Mouse (Mus musculus): ENCODE measurements around the gene Slc13a2. TPM values are rescaled to one million over a fixed set of nuclear protein-coding genes. Genes with fewer than 3 reads are reported as not detected.
A peak's percentile ranks its signal among the peaks of the same experiment; 100 is the strongest.

Slc13a2 gene
- total RNA-seq, 1 experiment = 0.13 TPM

DNA sequence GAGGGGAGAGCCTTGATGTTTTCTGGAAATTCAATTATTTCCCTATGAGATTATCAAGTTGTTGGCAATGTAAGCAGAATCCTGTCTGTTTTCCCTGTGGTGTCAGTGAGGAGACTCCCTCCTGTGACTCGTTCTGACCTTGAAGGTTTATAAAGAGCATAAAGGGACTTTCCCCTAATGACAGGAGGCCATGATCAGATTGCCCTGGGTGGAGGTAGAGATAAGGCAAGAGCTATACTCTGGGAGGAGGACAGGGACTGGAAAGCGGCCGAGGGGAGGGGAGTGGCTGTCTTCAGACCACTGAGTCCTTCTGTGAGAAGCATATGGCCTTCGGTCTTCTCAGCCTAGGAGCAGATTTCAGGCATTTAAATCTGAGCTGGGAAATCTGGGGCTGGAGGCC is 12.0 kb upstream of the Slc13a2 start:
- peaks cover 4 to 16% of the 10 kb centered on the region in 2 experiments; a peak in 3 of 4 replicates for H3K4me1 ChIP-seq (ENCODE audit: control insufficient read depth in 2 of 2, insufficient read depth in 2 of 2, low read length in 2 of 2, poor library complexity in 1 of 2)
- no peak overlapping the region for H3K27ac ChIP-seq (ENCODE audit: insufficient read depth, low read depth, low read length, poor library complexity, severe bottlenecking)
- H3K36me3 ChIP-seq (ENCODE audit: control insufficient read depth, insufficient read depth, low read length, poor library complexity, severe bottlenecking) = no peaks in the 10 kb centered on the region
- H3K4me3 ChIP-seq (ENCODE audit: insufficient read depth in 1 of 2, low read depth in 1 of 2, low read length in 2 of 2, poor library complexity in 1 of 2, severe bottlenecking in 1 of 2) = no peak overlapping the region
- H3K9ac ChIP-seq (ENCODE audit: insufficient read depth, low read depth, low read length, poor library complexity, severe bottlenecking) = no peak overlapping the region
- DNase-seq (ENCODE audit: low read depth, low spot score) = no peak
- TF ChIP-seq MAFK (IDR thresholded peaks at IDR 0.05; ENCODE audit: insufficient read depth, low read depth, low read length) (no peak), ZC3H11A (IDR thresholded peaks at IDR 0.05; ENCODE audit: borderline replicate concordance, low read depth, low read length) (no peak), HCFC1 (IDR thresholded peaks at IDR 0.05; ENCODE audit: borderline replicate concordance, insufficient read depth, low read length) (no peak), ZNF384 (IDR thresholded peaks at IDR 0.05; ENCODE audit: low read depth, low read length) (no peak), CHD2 (IDR thresholded peaks at IDR 0.05; ENCODE audit: low read depth, low read length) (no peak)
- in situ Hi-C loops (cut with MboI; ENCODE audit: low sequenced_read_pairs in 2 of 2, unreplicated experiment in 2 of 2) = no loop called here
- H3K9me3 ChIP-seq (ENCODE audit: control insufficient read depth, insufficient read depth, low read depth, low read length) = no peaks in the 10 kb centered on the region

DNA sequence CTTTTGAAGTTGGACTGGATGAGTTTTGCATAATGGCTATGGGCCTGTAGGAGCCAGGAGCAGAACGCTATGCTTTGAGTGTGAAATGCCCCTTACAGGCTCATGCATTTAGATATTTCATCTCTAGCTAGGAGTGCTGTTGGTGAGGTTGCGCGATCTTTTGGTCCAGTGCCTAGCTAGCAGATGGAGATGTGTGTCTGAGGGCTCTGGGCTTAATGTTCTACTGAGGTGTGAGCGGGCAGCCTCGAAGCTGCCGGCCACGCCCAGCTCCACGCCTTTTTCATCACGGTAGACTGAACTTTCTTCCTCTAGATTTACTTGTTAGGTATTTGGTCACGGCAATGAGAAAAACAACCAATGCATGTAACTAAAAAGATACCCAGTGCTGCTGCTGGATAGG is 9.2 kb upstream of the Slc13a2 start:
- DNase-seq (ENCODE audit: low read depth, low spot score) = no peak
- peaks cover 10 to 26% of the 10 kb centered on the region in 2 experiments for H3K4me1 ChIP-seq (ENCODE audit: control insufficient read depth in 2 of 2, insufficient read depth in 2 of 2, low read length in 2 of 2, poor library complexity in 1 of 2)
- in situ Hi-C loops (cut with MboI; ENCODE audit: low sequenced_read_pairs in 2 of 2, unreplicated experiment in 2 of 2) = no loop called here
- no peaks in the 10 kb centered on the region for H3K9me3 ChIP-seq (ENCODE audit: control insufficient read depth, insufficient read depth, low read depth, low read length)
- H3K27ac ChIP-seq (ENCODE audit: insufficient read depth, low read depth, low read length, poor library complexity, severe bottlenecking) = no peak overlapping the region
- no peak overlapping the region for H3K4me3 ChIP-seq (ENCODE audit: insufficient read depth in 1 of 2, low read depth in 1 of 2, low read length in 2 of 2, poor library complexity in 1 of 2, severe bottlenecking in 1 of 2)
- no peaks in the 10 kb centered on the region for H3K36me3 ChIP-seq (ENCODE audit: control insufficient read depth, insufficient read depth, low read length, poor library complexity, severe bottlenecking)
- H3K9ac ChIP-seq (ENCODE audit: insufficient read depth, low read depth, low read length, poor library complexity, severe bottlenecking) = no peak overlapping the region
- TF ChIP-seq ZNF384 (IDR thresholded peaks at IDR 0.05; ENCODE audit: low read depth, low read length) = no peak
- TF ChIP-seq ZC3H11A (IDR thresholded peaks at IDR 0.05; ENCODE audit: borderline replicate concordance, low read depth, low read length) = no peak
- no peak for TF ChIP-seq MAFK (IDR thresholded peaks at IDR 0.05; ENCODE audit: insufficient read depth, low read depth, low read length)

DNA sequence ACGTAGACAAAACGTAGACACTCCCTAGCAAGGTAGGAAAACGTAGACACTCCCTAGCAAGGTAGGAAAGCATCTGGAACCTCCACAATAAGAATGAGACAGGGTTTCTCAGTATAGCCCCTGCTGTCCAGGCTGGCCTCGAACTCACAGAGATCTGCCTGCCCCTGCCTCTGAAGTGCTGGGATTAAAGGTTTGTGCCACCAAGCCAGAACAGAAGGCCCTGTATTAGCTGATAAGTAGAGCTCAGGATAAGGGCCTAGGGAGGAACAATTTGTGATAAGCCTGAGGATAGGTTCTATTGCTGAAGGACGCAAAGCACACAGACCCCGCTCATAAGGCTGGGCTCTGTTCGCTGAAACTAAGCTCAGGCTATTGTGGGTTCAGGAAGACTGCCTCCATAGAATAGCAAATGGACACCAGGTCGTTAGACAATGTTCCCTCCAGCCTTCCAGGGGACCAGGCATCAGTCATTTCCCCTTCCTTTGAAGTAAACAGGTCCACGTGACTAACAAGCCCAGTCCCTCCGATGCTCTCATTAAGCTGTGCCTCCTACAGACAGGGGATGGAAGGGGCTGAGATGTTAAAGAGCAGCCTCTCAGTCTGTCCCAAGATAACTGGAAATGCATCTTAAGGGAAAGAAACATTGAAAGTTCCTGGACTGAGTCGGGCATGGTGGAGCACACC is 8.3 kb upstream of the Slc13a2 start:
- no peak for TF ChIP-seq ZNF384 (IDR thresholded peaks at IDR 0.05; ENCODE audit: low read depth, low read length)
- TF ChIP-seq ZC3H11A (IDR thresholded peaks at IDR 0.05; ENCODE audit: borderline replicate concordance, low read depth, low read length) = no peak
- no peak for TF ChIP-seq MAFK (IDR thresholded peaks at IDR 0.05; ENCODE audit: insufficient read depth, low read depth, low read length)
- no peak for TF ChIP-seq HCFC1 (IDR thresholded peaks at IDR 0.05; ENCODE audit: borderline replicate concordance, insufficient read depth, low read length)
- TF ChIP-seq CHD2 (IDR thresholded peaks at IDR 0.05; ENCODE audit: low read depth, low read length) = no peak

DNA sequence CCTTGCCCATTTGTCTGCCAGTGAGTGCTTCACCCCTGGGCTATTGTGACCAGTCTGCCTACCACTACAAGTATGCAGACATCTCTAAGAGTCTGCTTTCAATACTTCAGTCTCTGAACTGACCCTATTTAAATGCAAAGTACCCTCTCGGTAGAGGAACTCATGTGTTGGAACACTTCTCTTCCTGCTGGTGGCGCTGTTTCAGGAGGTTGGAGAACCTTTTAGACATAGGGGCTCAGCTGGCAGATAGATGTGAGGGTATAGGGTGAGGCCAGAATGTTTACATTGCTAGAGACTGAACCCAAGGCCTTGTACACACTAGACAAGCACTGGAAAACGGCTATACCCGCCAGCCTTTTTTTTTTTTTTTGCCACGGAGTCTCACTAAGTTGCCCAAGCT is 6.3 kb upstream of the Slc13a2 start:
- no peaks in the 10 kb centered on the region for H3K9me3 ChIP-seq (ENCODE audit: control insufficient read depth, insufficient read depth, low read depth, low read length)
- no peak overlapping the region for H3K4me3 ChIP-seq (ENCODE audit: insufficient read depth in 1 of 2, low read depth in 1 of 2, low read length in 2 of 2, poor library complexity in 1 of 2, severe bottlenecking in 1 of 2)
- H3K36me3 ChIP-seq (ENCODE audit: control insufficient read depth, insufficient read depth, low read length, poor library complexity, severe bottlenecking) = no peaks in the 10 kb centered on the region
- H3K27ac ChIP-seq (ENCODE audit: insufficient read depth, low read depth, low read length, poor library complexity, severe bottlenecking) = no peak overlapping the region
- TF ChIP-seq ZNF384 (IDR thresholded peaks at IDR 0.05; ENCODE audit: low read depth, low read length) = peak; percentile 52; the same call in 1 of the 2 replicates
- TF ChIP-seq CHD2 (IDR thresholded peaks at IDR 0.05; ENCODE audit: low read depth, low read length) = no peak
- TF ChIP-seq MAFK (IDR thresholded peaks at IDR 0.05; ENCODE audit: insufficient read depth, low read depth, low read length) = no peak
- no peak for TF ChIP-seq ZC3H11A (IDR thresholded peaks at IDR 0.05; ENCODE audit: borderline replicate concordance, low read depth, low read length)
- no peak for TF ChIP-seq HCFC1 (IDR thresholded peaks at IDR 0.05; ENCODE audit: borderline replicate concordance, insufficient read depth, low read length)
- H3K4me1 ChIP-seq (ENCODE audit: control insufficient read depth in 2 of 2, insufficient read depth in 2 of 2, low read length in 2 of 2, poor library complexity in 1 of 2) = peaks cover 10 to 16% of the 10 kb centered on the region in 2 experiments
- no peak overlapping the region for H3K9ac ChIP-seq (ENCODE audit: insufficient read depth, low read depth, low read length, poor library complexity, severe bottlenecking)
- in situ Hi-C loops (cut with MboI; ENCODE audit: low sequenced_read_pairs in 2 of 2, unreplicated experiment in 2 of 2) = no loop called here
- peak; percentile 45 for DNase-seq (ENCODE audit: low read depth, low spot score)

More for the DNA sequence above, 8.3 kb upstream of the Slc13a2 start:
- Histone ChIP-seq H3K36me3 (ENCODE audit: control insufficient read depth, insufficient read depth, low read length, poor library complexity, severe bottlenecking) (no peaks in the 10 kb centered on the region), H3K4me1 (ENCODE audit: control insufficient read depth in 2 of 2, insufficient read depth in 2 of 2, low read length in 2 of 2, poor library complexity in 1 of 2) (peaks cover 10 to 26% of the 10 kb centered on the region in 2 experiments), H3K27ac (ENCODE audit: insufficient read depth, low read depth, low read length, poor library complexity, severe bottlenecking) (no peak overlapping the region), H3K4me3 (ENCODE audit: insufficient read depth in 1 of 2, low read depth in 1 of 2, low read length in 2 of 2, poor library complexity in 1 of 2, severe bottlenecking in 1 of 2) (no peak overlapping the region), H3K9ac (ENCODE audit: insufficient read depth, low read depth, low read length, poor library complexity, severe bottlenecking) (no peak overlapping the region), H3K9me3 (ENCODE audit: control insufficient read depth, insufficient read depth, low read depth, low read length) (no peaks in the 10 kb centered on the region)
- no peak for DNase-seq (ENCODE audit: low read depth, low spot score)
- in situ Hi-C loops (cut with MboI; ENCODE audit: low sequenced_read_pairs in 2 of 2, unreplicated experiment in 2 of 2) = no loop called here
